Mouse (Mus musculus): ENCODE data around the gene Rimbp2. TPM values are rescaled to one million over a fixed set of nuclear protein-coding genes. Genes with fewer than 3 reads are reported as not detected.

Gene Rimbp2
- polyA plus RNA-seq, 1 experiment, result not detected

DNA sequence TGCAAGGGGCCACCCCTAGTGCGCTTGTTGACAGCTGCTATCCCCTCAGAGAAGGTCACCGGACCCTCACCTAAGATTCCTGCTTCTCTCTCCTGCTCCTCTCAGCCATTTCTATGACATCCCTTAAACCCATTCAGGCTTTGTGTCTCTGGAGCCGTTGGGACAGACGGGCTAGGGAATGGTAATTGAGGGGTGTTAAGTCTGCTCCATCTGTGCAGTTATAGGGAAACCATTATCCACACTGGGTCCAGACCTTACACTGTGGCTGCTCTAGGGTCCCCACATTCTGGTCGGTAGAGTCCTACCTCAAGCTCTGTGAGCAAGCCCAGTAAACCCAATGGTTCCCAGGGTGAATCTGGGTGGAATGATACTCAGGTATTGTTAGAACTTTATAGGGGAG, 244.4 kb downstream of the Rimbp2 start:
- TF ChIP-seq FLI1 (IDR thresholded peaks at IDR 0.05; ENCODE audit: low read length) (no peak), GATA1 (IDR thresholded peaks at IDR 0.05; ENCODE audit: borderline replicate concordance, low read length) (no peak)
- peaks cover 85% of the 10 kb centered on the region for H3K9me3 ChIP-seq

More for the DNA sequence above, 244.4 kb downstream of the Rimbp2 start:
- Histone ChIP-seq H3K27me3 (replicated peaks) (no peaks in the 10 kb centered on the region), H3K4me3 (replicated peaks) (no peak overlapping the region), H3K4me1 (no peaks in the 10 kb centered on the region), H3K36me3 (replicated peaks; ENCODE audit: low read length) (no peaks in the 10 kb centered on the region)

Other genes with a start within 250 kb of the Rimbp2 start
- 12.8 and 23.7 TPM in 2 replicates for gene Stx2, start 55.1 kb upstream of the Rimbp2 start, polyA plus RNA-seq (2012; ENCODE audit: insufficient read depth, low replicate concordance)
- gene Ran, start 66.6 kb upstream of the Rimbp2 start, polyA plus RNA-seq (2012; ENCODE audit: insufficient read depth, low replicate concordance), result 3,634 and 3,734 TPM in 2 replicates
- 0.06 and 0.60 TPM in 2 replicates for gene Adgrd1, start 143.3 kb upstream of the Rimbp2 start, polyA plus RNA-seq (2012; ENCODE audit: insufficient read depth, low replicate concordance)